Mouse (Mus musculus) liver, postnatal 0 days (tissue): ENCODE results near the gene Zfp768.

Experiments used
- CTCF ChIP-seq: sonication (generic); IDR thresholded peaks from 2 replicates; pipeline ENCODE4 v1.5.1; 2016; ENCODE audit warnings: antibody characterized with exemption, low read depth
- EP300 ChIP-seq: IDR thresholded peaks from 2 replicates; pipeline ENCODE4 v1.6.1; 2016; ENCODE audit warnings: antibody characterized with exemption, low read depth, mild to moderate bottlenecking

- no peak for TF ChIP-seq CTCF
- no peak for TF ChIP-seq EP300
Measured at GRCm38 (mm10) chr7:127393157-127393943, 48.0 kb upstream of the Zfp768 start, which contains the start of gene E430018J23Rik.
